Mouse (Mus musculus) MEL (cell line): ENCODE results near the gene Vav3. TPM values are rescaled to one million over a fixed set of nuclear protein-coding genes. Genes with fewer than 3 reads are reported as not detected.

ENCODE experiments used
- DNase-seq: peaks from one replicate; pipeline ENCODE4 v3.0.0; 2011; ENCODE audit warnings: low read depth, low spot score
- H3K27ac ChIP-seq: 2 replicates; pipeline ENCODE4 v1.5.1; 2012; ENCODE audit warnings: low read depth, mild to moderate bottlenecking, control low read depth, low read length, moderate library complexity; ENCODE audit not compliant: control insufficient read depth
- H3K27me3 ChIP-seq, 2 experiments: fragments of 150-350 bp in 1 of 2; sonication (generic) in 1 of 2; 2 replicates each; pipeline ENCODE4 v1.6.1; 2012; ENCODE audit warnings: low read length in 2 of 2, mild to moderate bottlenecking in 2 of 2, improper control_type of control experiment in 1 of 2, moderate library complexity in 1 of 2; ENCODE audit not compliant: insufficient read depth in 2 of 2, control insufficient read depth in 1 of 2
- H3K36me3 ChIP-seq, 2 experiments: 2 replicates each; pipeline ENCODE4 v1.6.1; 2012 to 2014; ENCODE audit warnings: low read length in 2 of 2, improper control_type of control experiment in 1 of 2, inconsistent platforms in 1 of 2, mild to moderate bottlenecking in 1 of 2; ENCODE audit not compliant: insufficient read depth in 2 of 2, control insufficient read depth in 1 of 2
- H3K4me1 ChIP-seq, 2 experiments: fragments of 150-350 bp in 1 of 2; sonication (generic) in 1 of 2; 2 replicates each; pipeline ENCODE4 v1.6.1; 2012; ENCODE audit warnings: low read length in 2 of 2, improper control_type of control experiment in 1 of 2, mild to moderate bottlenecking in 1 of 2; ENCODE audit not compliant: insufficient read depth in 2 of 2, control insufficient read depth in 1 of 2
- H3K4me3 ChIP-seq, 2 experiments: fragments of 150-350 bp in 1 of 2; sonication (generic) in 1 of 2; 2 replicates each; pipeline ENCODE4 v1.5.1; 2012; ENCODE audit warnings: low read depth in 2 of 2, low read length in 2 of 2, mild to moderate bottlenecking in 2 of 2, moderate library complexity in 2 of 2, control low read depth in 1 of 2, improper control_type of control experiment in 1 of 2; ENCODE audit not compliant: control insufficient read depth in 1 of 2, insufficient read depth in 1 of 2
- H3K79me2 ChIP-seq: 2 replicates; pipeline ENCODE4 v1.6.1; 2012; ENCODE audit warnings: mild to moderate bottlenecking, low read length, moderate library complexity; ENCODE audit not compliant: control insufficient read depth, poor library complexity, insufficient read depth
- H3K9ac ChIP-seq: 2 replicates; pipeline ENCODE4 v1.6.1; 2012; ENCODE audit warnings: low read depth, mild to moderate bottlenecking, control low read depth, low read length, moderate library complexity; ENCODE audit not compliant: control insufficient read depth, poor library complexity, severe bottlenecking
- H3K9me3 ChIP-seq: fragments of 150-350 bp; sonication (generic); replicated peaks from 2 replicates; pipeline ENCODE4 v1.6.1; 2012; ENCODE audit warnings: mild to moderate bottlenecking, low read length, improper control_type of control experiment, moderate library complexity; ENCODE audit not compliant: insufficient read depth
- BHLHE40 ChIP-seq: IDR thresholded peaks from 2 replicates; pipeline ENCODE4 v1.6.1; 2012; ENCODE audit warnings: low read depth, mild to moderate bottlenecking, inconsistent platforms, low read length, improper control_type of control experiment, borderline replicate concordance
- CHD1 ChIP-seq: IDR thresholded peaks from 2 replicates; pipeline ENCODE4 v1.6.1; 2012; ENCODE audit warnings: low read depth, mild to moderate bottlenecking, inconsistent platforms, low read length, improper control_type of control experiment
- E2F4 ChIP-seq: IDR thresholded peaks from 2 replicates; pipeline ENCODE4 v1.6.1; 2011; ENCODE audit warnings: low read depth, low read length, improper control_type of control experiment, borderline replicate concordance
- ELF1 ChIP-seq: IDR thresholded peaks from 2 replicates; pipeline ENCODE4 v1.6.1; 2014; ENCODE audit warnings: low read depth, mild to moderate bottlenecking, inconsistent platforms, low read length, improper control_type of control experiment, moderate library complexity
- GABPA ChIP-seq: IDR thresholded peaks from 2 replicates; pipeline ENCODE4 v1.6.1; 2012; ENCODE audit warnings: low read depth, mild to moderate bottlenecking, inconsistent platforms, low read length, improper control_type of control experiment, moderate library complexity
- GATA1 ChIP-seq: IDR thresholded peaks from 2 replicates; pipeline ENCODE4 v1.6.1; 2011; ENCODE audit warnings: low read depth, low read length, improper control_type of control experiment
- HCFC1 ChIP-seq: IDR thresholded peaks from 2 replicates; pipeline ENCODE4 v1.6.1; 2012; ENCODE audit warnings: low read depth, mild to moderate bottlenecking, inconsistent platforms, low read length, improper control_type of control experiment, moderate library complexity
- JUND ChIP-seq: IDR thresholded peaks from 2 replicates; pipeline ENCODE4 v1.6.1; 2011; ENCODE audit warnings: low read depth, mild to moderate bottlenecking, improper control_type of control experiment, low read length
- KAT2A ChIP-seq: conservative IDR thresholded peaks from 2 replicates; pipeline ENCODE4 v1.6.1; 2012; ENCODE audit warnings: low read depth, low read length, improper control_type of control experiment, inconsistent platforms
- MAFK ChIP-seq: IDR thresholded peaks from 2 replicates; pipeline ENCODE4 v1.6.1; 2011; ENCODE audit warnings: low read depth, mild to moderate bottlenecking, low read length, improper control_type of control experiment, borderline replicate concordance
- MAX ChIP-seq: IDR thresholded peaks from 2 replicates; pipeline ENCODE4 v1.6.1; 2011; ENCODE audit warnings: low read length, improper control_type of control experiment
- MAZ ChIP-seq: IDR thresholded peaks from 2 replicates; pipeline ENCODE4 v1.6.1; 2012; ENCODE audit warnings: low read depth, mild to moderate bottlenecking, inconsistent platforms, low read length, improper control_type of control experiment
- MXI1 ChIP-seq: IDR thresholded peaks from 2 replicates; pipeline ENCODE4 v1.6.1; 2011; ENCODE audit warnings: mild to moderate bottlenecking, low read depth, low read length, improper control_type of control experiment
- MYB ChIP-seq: IDR thresholded peaks from 2 replicates; pipeline ENCODE4 v1.6.1; 2011; ENCODE audit warnings: mild to moderate bottlenecking, low read depth, low read length, improper control_type of control experiment
- MYC ChIP-seq: IDR thresholded peaks from 2 replicates; pipeline ENCODE4 v1.6.1; 2011; ENCODE audit warnings: low read depth, mild to moderate bottlenecking, low read length, improper control_type of control experiment, moderate library complexity
- NELFE ChIP-seq: IDR thresholded peaks from 2 replicates; pipeline ENCODE4 v1.6.1; 2011; ENCODE audit warnings: low read depth, low read length, improper control_type of control experiment
- POLR2A ChIP-seq, 2 experiments: IDR thresholded peaks; 2 replicates each; pipeline ENCODE4 v1.6.1; 2011 to 2012; ENCODE audit warnings: low read length in 2 of 2, mild to moderate bottlenecking in 2 of 2, control low read depth in 1 of 2, improper control_type of control experiment in 1 of 2, low read depth in 1 of 2, moderate library complexity in 1 of 2; ENCODE audit not compliant: control insufficient read depth in 1 of 2, insufficient read depth in 1 of 2, poor library complexity in 1 of 2
- POLR2AphosphoS5 ChIP-seq: IDR thresholded peaks from 2 replicates; pipeline ENCODE4 v1.6.1; 2012; ENCODE audit warnings: low read depth, borderline replicate concordance, mild to moderate bottlenecking, inconsistent platforms, low read length, moderate library complexity, mixed read lengths
- RAD21 ChIP-seq: IDR thresholded peaks from 2 replicates; pipeline ENCODE4 v1.6.1; 2011; ENCODE audit warnings: mild to moderate bottlenecking, low read depth, low read length, improper control_type of control experiment
- RCOR1 ChIP-seq: IDR thresholded peaks from 2 replicates; pipeline ENCODE4 v1.6.1; 2012; ENCODE audit warnings: low read depth, mild to moderate bottlenecking, inconsistent platforms, low read length, improper control_type of control experiment
- SIN3A ChIP-seq: IDR thresholded peaks from 2 replicates; pipeline ENCODE4 v1.6.1; 2012; ENCODE audit warnings: low read length, improper control_type of control experiment, inconsistent platforms
- SMC3 ChIP-seq: IDR thresholded peaks from 2 replicates; pipeline ENCODE4 v1.6.1; 2011; ENCODE audit warnings: low read depth, low read length, improper control_type of control experiment
- TBP ChIP-seq: IDR thresholded peaks from 2 replicates; pipeline ENCODE4 v1.8.0; 2011; ENCODE audit warnings: low read depth, low read length, improper control_type of control experiment
- ZC3H11A ChIP-seq: IDR thresholded peaks from 2 replicates; pipeline ENCODE4 v1.6.1; 2012; ENCODE audit warnings: low read depth, mild to moderate bottlenecking, inconsistent platforms, low read length, improper control_type of control experiment
- ZKSCAN1 ChIP-seq: IDR thresholded peaks from 2 replicates; pipeline ENCODE4 v1.6.1; 2012; ENCODE audit warnings: low read depth, mild to moderate bottlenecking, inconsistent platforms, low read length, improper control_type of control experiment, moderate library complexity
- ZNF384 ChIP-seq: IDR thresholded peaks from 2 replicates; pipeline ENCODE4 v1.6.1; 2012; ENCODE audit warnings: low read depth, mild to moderate bottlenecking, inconsistent platforms, low read length, improper control_type of control experiment
- polyA plus RNA-seq, 2 experiments: library from polyadenylated mRNA; stranded (reverse) in 1 of 2; unstranded in 1 of 2; fragments of >175 nt in 1 of 2; fragments of >200 nt in 1 of 2; gene quantifications; 2 replicates each; pipeline versions ENCODE4 v1.2.1 to v1.2.4; 2012; ENCODE audit warnings: low replicate concordance in 2 of 2, low read depth in 1 of 2; ENCODE audit not compliant: insufficient read length in 2 of 2, insufficient read depth in 1 of 2, missing spikeins in 1 of 2
- total RNA-seq: library from RNA; depleted of rRNA; stranded (reverse); fragments of 300-350 nt; gene quantifications from 2 replicates; pipeline ENCODE4 v1.2.3, GENCODE M21; 2012

Gene Vav3
- total and polyA plus RNA-seq, 3 experiments = not detected

DNA sequence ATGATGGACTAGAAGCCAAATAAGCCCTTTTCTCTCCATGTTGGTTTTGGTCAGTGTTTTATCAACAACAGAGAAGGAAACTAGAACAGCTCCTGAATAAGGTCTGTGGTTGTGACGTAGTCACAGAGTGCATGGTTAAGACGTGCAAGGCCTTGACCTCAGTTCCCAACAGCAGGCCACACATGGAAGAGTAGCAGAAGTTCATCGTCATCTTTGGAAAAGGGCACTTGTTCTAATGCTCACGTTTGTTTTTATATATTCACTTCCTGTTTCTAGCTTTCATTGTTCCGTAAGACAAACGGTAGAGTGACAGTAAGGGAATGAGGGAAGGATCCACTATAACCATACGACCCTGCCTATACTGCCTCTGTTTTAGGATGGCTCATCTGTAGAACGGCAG is 124.1 kb downstream of the Vav3 start:
- Histone ChIP-seq H3K79me2 (no peaks in the 10 kb centered on the region), H3K36me3 (no peaks in the 10 kb centered on the region), H3K27ac (no peak overlapping the region), H3K27me3 (no peaks in the 10 kb centered on the region), H3K4me3 (no peak overlapping the region), H3K9ac (no peak overlapping the region), H3K9me3 (no peaks in the 10 kb centered on the region), H3K4me1 (no peaks in the 10 kb centered on the region)
- no peak for TF ChIP-seq NELFE
- no peak for TF ChIP-seq GATA1
- no peak for TF ChIP-seq CHD1
- no peak for TF ChIP-seq MAFK
- no peak for TF ChIP-seq POLR2AphosphoS5
- no peak for TF ChIP-seq SMC3
- TF ChIP-seq RCOR1 = no peak
- no peak for TF ChIP-seq MYB
- TF ChIP-seq MYC = no peak
- TF ChIP-seq RAD21 = no peak
- no peak for TF ChIP-seq JUND
- no peak for TF ChIP-seq MAX
- no peak for TF ChIP-seq MAZ
- TF ChIP-seq ZC3H11A = no peak
- no peak for TF ChIP-seq BHLHE40
- no peak for TF ChIP-seq MXI1
- TF ChIP-seq HCFC1 = no peak
- TF ChIP-seq SIN3A = no peak
- no peak for DNase-seq

DNA sequence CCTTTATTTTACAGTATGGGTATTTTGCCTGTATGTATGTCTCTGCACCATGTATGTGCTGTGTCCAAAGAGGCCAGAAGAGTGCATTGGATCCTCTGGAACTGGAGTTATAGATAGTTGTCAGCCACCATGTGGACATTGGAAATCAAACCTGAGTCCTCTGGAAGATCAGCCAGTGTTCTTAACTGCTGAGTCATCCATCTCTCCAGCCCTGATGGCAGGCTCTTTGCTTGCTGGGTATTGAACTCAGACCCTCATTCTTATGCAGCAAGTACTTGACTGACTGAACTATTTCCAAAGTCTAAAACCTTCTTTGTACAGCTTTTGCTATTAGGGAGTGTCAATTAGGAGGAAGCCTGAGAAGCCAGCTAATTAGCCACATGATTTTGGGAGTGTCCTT is 126.1 kb downstream of the Vav3 start:
- H3K4me1 ChIP-seq = no peaks in the 10 kb centered on the region
- H3K27ac ChIP-seq = no peak overlapping the region
- no peaks in the 10 kb centered on the region for H3K27me3 ChIP-seq
- no peaks in the 10 kb centered on the region for H3K36me3 ChIP-seq
- TF ChIP-seq TBP = no peak
- TF ChIP-seq E2F4 = no peak
- TF ChIP-seq MAFK = no peak
- TF ChIP-seq ZKSCAN1 = no peak
- TF ChIP-seq GABPA = no peak
- no peak for TF ChIP-seq MYB
- TF ChIP-seq POLR2A (IDR thresholded peaks at IDR 0.05; ENCODE audit: control insufficient read depth in 1 of 2, insufficient read depth in 1 of 2, low read depth in 1 of 2, low read length in 2 of 2, poor library complexity in 1 of 2) = no peak
- no peak for TF ChIP-seq BHLHE40
- no peak for TF ChIP-seq KAT2A
- TF ChIP-seq ZNF384 = no peak
- no peak for TF ChIP-seq ELF1
- no peak for TF ChIP-seq ZC3H11A
- TF ChIP-seq, all 39 proteins: peak for 0
- no peaks in the 10 kb centered on the region for H3K79me2 ChIP-seq
- DNase-seq = no peak
- no peak overlapping the region for H3K9ac ChIP-seq
- no peaks in the 10 kb centered on the region for H3K9me3 ChIP-seq
- no peak overlapping the region for H3K4me3 ChIP-seq
